Mouse (Mus musculus) urinary bladder, postnatal 14 days (tissue): ENCODE results near the gene Mcu.
A peak's percentile ranks its signal among the peaks of the same experiment; 100 is the strongest.

Source experiments
- DNase-seq: peaks from one replicate; pipeline ENCODE4 v3.0.0; 2021; ENCODE audit warnings: low spot score

The Mcu gene

GRCm38 (mm10) chr10:59569481-59569869 is 47.0 kb downstream of the Mcu start:
- DNase-seq: no peak

DNA sequence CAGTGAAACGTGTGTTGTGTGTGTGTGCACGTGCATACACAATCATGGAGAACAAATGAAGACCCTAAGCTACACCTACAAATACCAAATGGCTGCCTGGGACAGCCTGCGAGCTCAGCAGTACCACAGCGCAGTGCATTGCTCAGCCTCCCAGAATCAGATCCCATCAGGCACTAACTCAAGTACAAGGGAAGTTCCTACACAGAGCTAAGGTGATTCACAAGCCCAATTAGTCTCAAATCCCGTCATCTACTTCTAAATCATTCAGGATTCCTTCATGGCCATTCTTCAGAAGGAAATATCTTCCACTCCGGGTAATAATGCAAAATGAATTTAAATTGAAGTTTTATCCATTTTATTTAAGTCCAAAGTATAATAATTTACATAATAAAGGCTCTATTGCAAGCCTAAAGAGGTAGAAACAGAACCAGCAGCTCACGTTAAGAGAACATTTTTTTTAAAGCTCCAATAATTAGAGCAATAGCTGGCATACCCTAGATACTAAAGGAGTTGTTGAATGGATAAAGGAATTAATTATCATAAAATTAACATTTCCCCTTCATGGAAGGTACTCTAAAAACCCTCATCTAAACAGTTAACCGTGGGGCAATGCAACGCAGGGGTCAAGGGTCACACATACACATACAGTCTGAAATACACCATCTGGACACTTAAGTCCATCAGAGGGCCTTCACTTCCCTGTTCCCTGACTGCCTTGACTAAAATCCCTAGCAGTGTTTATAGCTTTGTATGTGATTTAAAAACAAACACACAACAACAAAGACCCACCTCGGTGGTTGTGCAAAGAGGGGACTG is 47.6 kb downstream of the Mcu start:
- DNase-seq: no peak

DNA sequence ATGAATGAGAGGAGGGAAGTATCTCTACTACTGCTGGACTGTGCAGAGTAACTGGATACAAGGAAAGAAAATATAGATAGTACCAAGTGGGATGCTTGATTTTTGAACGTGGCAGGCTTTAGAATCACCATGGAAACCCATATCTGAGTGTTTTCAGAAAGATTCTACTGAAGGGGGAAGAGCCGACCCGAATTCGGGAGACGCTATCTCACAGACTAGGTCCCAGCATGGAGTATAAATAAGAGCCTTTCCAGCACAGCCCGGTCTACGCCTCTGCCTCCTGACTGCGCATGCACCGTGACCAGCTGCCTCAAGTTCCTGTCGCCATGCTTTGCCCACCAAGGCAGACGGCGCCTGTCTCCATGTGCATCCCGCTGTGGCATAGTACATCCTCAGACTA is 49.5 kb downstream of the Mcu start:
- DNase-seq: no peak

- DNase-seq: no peak
These were observed 50.5 kb downstream of the Mcu start for GRCm38 (mm10) chr10:59565995-59566410.

DNA sequence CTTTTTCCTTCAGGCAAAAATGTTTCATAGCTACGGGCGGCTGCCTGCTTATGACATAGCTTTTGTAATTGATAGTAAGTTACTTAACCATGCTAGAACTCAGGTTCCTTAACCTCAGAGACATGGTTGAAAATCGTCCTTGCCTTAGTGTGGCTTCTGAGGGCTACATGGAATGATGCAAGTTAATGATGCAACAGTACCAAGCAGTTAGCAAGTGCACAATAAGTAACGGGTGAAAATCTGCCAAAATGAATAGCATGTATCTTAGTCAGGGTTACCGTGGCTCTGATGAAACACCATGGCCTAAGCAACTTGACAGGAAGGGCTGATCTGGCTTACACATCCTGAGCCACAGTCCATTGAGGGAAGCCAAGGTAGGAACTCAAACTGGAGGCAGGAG is 51.9 kb downstream of the Mcu start:
- DNase-seq: no peak

GRCm38 (mm10) chr10:59562511-59562910 is 54.0 kb downstream of the Mcu start:
- DNase-seq: no peak

DNA sequence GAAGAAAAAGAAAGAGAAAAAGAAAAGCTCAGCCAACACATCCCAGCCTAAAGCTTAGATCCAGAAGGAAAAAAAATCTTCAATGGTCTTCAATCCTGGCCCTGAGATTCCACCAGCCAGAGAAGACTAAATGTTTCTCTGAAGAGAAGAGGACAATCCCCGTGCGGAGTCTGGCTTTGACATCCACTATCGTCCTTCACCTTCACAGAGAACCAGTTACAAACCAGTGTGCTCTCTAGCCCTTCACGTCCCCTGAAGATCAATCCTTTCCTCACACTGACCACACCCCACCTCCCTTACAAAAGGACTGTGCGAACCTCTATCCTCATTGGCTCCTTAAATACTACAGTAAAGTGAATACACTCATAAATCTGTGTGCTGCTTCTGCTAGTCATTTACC is 56.4 kb downstream of the Mcu start:
- no peak for DNase-seq

GRCm38 (mm10) chr10:59558602-59559001 is 57.9 kb downstream of the Mcu start:
- DNase-seq: no peak

DNA sequence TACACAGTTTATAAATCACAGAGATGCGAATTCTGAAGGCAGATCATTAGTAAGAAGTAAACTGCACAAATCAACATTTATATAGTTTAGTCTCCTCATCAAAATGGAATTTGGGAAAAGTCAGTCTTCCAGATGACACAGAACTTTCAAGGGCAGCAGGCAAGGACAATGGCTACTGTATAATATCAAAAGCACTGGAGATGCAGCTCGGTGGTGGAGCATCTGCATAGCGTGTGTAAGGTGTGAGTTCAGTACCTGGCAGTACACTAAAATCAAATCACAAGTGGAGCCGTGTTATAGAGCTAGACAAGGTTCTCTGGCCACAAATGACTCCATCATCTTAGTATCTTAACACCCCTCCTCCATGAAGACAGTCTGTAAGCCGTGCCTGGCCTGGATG is 58.3 kb downstream of the Mcu start:
- no peak for DNase-seq

DNA sequence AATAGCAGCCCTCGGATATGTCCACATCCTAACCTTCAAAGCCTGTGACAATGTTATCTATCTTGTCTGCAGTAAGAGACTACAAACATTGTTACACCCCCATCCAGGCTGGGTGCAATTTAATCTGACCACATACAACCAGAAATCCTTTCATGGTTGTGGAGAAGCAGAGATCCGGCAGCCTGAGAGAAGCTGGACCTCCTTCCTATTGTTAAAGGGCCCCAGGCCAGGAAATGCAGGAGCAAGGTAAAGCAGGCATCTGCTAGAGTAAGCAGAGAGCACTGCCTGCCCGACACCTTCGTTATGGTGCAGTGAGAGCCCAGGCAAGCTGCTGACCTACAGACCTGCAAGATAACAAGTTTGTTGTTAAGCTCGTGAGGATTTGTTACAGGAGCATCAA is 60.0 kb downstream of the Mcu start:
- DNase-seq: no peak

DNA sequence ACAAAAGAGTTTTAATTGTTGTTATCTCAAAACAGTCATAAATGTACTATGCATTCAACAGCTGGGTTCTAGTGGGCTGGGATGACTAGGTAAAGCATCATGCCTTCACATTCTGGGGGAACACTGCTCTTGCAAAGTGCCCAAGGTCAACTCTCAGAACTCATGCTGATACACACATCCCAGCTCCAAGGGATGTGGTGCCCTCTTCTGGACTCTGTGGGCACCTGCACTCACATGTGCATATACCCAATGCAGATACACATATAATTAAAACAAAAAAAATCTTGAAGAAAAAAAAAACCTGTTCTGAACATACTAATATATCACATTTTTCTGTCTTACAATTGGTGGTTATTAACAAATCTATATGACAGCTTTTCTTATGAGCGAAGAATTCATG is 62.2 kb downstream of the Mcu start:
- DNase-seq: no peak

DNA sequence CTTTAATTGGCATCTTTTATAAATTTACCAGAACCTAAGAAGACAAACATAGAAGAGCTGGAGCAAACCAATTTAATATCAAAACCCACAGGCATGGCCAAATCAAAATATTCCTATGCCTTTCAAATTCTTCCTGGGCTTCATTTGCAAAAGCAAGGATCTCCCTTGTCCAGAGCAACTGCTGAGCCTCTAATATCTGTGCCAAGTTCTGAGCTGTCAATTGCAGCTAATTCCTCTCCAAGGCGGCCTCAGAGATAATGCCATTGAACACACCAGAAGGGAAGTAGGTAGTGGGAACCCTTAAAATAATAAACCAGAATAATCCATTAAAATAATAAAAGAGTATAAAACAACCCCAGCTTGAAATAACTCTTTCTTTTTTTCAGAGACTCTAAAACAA is 64.0 kb downstream of the Mcu start:
- no peak for DNase-seq

GRCm38 (mm10) chr10:59548768-59549333 is 67.6 kb downstream of the Mcu start:
- no peak for DNase-seq

DNA sequence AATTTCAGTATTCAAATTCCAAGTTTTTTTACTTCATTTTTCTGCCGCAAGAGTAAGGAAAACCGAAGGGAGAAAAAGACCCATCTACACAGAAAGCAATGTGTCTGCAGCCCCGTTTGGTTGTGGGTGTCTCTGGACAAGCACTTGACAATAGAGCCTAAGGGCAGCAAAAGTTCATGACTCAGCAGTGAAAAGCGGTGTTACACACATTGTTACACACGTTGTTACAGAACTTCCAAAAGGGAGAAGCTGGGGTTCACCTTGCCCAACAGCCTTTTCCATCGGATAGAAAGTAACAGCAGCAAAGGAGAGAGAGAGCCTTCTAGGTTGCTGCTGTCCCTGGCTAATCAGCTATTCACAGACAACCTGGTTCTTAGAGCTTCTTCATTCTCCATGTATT is 68.3 kb downstream of the Mcu start:
- DNase-seq: no peak

DNA sequence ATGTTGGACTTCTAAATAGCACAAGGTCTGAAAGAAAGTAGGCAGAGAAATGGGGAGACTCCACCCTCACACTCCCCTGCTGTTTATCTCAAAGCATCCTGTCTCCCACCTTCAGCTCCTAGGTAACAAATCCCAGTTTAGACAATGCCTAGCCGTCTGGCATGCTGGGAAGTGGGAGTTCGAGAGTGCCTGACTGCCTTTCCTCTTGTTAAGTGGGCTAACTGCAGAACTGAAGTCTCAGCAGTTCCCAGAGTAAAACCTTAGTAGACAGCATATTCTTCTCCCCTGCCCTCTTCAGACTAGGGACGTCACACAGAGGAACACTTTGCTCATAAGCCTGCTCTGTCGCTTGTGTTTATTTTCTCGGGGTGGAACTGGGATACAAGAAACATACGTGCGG is 69.1 kb downstream of the Mcu start:
- no peak for DNase-seq

- DNase-seq: no peak
These were observed 71.3 kb downstream of the Mcu start for GRCm38 (mm10) chr10:59545169-59545568.

GRCm38 (mm10) chr10:59543351-59543750 is 73.1 kb downstream of the Mcu start:
- DNase-seq: no peak

GRCm38 (mm10) chr10:59541466-59541865 is 75.0 kb downstream of the Mcu start:
- no peak for DNase-seq

DNA sequence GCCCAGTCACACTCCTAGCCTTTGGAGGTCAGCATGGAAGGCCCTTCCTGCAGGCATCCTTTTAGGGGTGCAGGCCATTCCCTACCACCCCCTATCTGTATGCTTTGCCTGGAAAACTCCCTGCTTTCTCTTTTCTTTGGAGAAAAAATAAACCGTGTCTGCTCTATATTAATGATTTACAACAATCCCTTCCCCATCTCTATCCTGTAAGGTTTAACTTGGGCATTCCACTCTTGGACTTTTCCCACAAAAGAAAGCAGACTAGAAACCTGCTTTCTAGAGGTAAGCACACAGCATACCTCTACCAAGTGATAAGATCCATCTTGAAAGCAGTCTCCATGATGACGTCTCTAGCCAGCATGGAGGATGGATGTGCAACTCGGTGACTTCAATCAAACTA is 75.9 kb downstream of the Mcu start:
- DNase-seq: no peak

- DNase-seq: no peak
These were observed 76.4 kb downstream of the Mcu start for GRCm38 (mm10) chr10:59540081-59540480.

DNA sequence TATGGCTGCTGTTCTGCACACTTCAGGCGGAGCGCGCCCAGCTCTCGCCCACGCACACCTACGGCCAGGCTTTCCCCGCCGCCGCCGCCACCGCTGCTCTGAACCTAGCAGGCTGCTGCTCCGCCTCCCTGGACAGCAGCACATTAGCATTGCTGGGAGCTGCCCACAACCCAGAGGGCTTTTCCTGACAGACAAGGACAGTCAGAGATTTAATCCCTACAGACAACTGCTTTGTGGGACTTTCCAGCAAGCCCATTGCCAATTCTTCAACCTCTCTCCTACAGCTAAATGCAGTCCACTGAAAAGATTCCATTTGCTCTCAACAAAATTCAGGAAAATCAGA is 77.0 kb downstream of the Mcu start:
- peak; percentile 54 for DNase-seq

- DNase-seq: no peak
These were observed 77.5 kb downstream of the Mcu start for GRCm38 (mm10) chr10:59538767-59539532.

DNA sequence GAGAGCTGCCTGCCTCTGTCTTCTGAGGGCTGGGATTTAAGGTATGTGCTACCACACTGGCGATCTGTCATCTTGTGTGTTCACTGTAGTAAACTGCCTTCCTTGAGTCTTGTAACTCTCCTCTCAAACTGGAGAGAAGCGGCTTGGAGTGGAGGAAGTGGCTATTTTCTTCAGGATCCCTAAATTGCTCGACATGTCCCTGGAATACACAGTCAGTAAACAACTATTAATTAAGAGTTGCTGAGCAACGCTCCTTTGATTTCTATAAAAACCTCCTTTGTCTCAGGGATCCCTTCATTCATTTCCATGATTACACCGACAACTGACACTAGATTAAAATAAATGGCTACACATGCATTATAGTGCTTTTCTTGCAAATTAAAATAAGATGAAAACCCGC is 78.4 kb downstream of the Mcu start:
- DNase-seq: no peak
